Mouse (Mus musculus) testis, adult 2 months (tissue): ENCODE data around the gene Usp11.

ENCODE experiments used
- CTCF ChIP-seq: fragments of 200-500 bp; IDR thresholded peaks from 2 replicates; pipeline ENCODE4 v1.5.1; 2012; ENCODE audit warnings: low read depth, mild to moderate bottlenecking, inconsistent platforms, low read length, moderate library complexity; ENCODE audit not compliant: control insufficient read depth, insufficient read depth, insufficient replicate concordance
- POLR2A ChIP-seq: fragments of 200-500 bp; IDR thresholded peaks from 2 replicates; pipeline ENCODE4 v1.6.1; 2012; ENCODE audit warnings: low read depth, mild to moderate bottlenecking, inconsistent platforms, low read length, moderate library complexity; ENCODE audit not compliant: control insufficient read depth

GRCm38 (mm10) chrX:20692616-20693015 is 11.1 kb upstream of the Usp11 start:
- TF ChIP-seq CTCF (no peak), POLR2A (no peak)
